Mouse (Mus musculus): ENCODE measurements around the gene Tas2r139. TPM values are rescaled to one million over a fixed set of nuclear protein-coding genes. Genes with fewer than 3 reads are reported as not detected.
"Not testable (repeated sequence)": the region's sequence is repeated elsewhere in the genome, so short reads cannot be mapped to it uniquely, and the experiment has no call there.

Tas2r139 gene
- polyA plus RNA-seq (2012; rRNA removed) = not detected in 2 replicates

DNA sequence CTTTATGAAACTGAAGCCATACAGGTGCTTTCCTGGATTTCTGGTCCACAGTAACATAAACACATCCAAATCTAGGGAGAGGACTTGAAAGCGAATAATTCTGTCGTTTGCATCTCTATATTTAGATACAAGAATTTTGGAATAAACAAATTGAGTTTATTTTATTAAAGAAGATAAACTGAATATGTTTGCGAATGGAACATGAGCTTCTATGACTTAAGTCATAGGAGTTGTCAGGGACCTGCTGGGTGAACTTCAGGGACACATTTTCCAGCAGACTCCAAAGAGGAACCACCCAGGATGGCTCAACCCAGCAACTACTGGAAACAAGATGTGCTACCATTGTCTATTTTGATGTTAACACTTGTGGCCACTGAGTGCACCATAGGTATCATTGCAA is at the start of gene Tas2r139:
Tas2r139 (plus strand) TSS at position 301 of the 400 bp plus-strand sequence.
- DNase-seq (ENCODE audit: low spot score) = no peak

DNA sequence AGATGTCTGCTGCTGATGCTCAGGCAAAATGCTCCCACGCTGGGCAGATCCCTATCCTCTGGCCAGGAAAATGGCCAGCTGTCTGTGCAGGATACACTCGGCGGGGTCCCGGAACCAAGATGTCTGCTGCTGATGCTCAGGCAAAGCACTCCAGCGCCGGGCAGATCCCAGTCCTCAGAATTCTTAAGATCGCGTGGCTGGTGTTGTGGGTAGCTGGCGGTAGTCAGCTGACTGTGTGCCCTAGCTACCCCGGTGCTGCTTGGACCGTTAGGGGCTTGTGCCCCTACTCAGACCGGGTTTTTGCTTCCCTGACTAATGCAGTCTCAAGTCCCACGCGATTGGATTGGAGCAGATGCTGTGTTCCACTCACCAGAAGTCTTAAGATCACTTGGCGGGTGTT is 10.4 kb downstream of the Tas2r139 start:
- DNase-seq (ENCODE audit: low spot score) = not testable (repeated sequence)

DNA sequence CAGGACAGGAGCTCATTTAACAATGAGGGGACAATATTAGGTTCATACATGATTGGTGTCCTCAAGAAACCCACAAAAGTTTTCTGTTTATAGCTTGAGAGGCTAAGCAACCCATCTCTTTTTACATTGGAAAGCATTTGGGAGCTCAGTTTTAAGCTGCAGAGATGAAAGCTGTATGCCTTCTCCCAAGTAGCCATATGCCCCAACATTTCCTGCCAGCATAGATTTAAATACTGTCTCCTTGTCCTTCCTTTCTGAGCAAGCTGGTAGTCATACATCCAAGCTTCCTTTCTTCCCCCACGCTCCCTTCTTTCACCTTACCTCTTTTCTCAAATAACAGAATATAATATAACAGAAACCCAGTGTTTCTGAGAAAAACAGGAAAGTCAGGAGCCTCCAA is 41.7 kb downstream of the Tas2r139 start:
- no peak for DNase-seq (ENCODE audit: low spot score)

DNA sequence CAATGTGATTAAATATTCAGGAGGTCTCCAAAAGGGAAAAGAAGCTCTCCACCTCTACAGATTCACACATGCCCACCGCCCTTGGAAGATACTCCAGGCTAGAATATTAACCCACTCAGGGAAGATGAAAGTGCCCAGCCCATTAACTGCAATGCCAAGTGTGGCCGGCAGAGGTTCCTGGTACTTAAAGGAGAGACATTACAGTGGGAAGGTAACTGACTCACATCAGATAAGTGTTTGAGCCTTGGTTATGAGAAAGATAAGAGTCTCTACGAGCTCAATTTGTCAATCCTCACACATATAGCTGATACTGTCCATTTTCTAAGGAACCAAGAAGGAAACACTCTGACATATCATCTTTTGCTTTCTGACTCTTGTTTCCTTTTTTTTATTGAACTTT is 45.5 kb downstream of the Tas2r139 start:
- DNase-seq (ENCODE audit: low spot score) = no peak

Other genes starting within 250 kb of the Tas2r139 start
- not detected in 2 replicates for gene Sval1, start 189.3 kb upstream of the Tas2r139 start, polyA plus RNA-seq (2012; rRNA removed)
- not detected in 2 replicates for gene Sval3, start 172.8 kb upstream of the Tas2r139 start, polyA plus RNA-seq (2012; rRNA removed)
- gene Sva, start 102.5 kb upstream of the Tas2r139 start, polyA plus RNA-seq (2012; rRNA removed) = not detected in 2 replicates
- gene Tas2r144, start 74.4 kb downstream of the Tas2r139 start, polyA plus RNA-seq (2012; rRNA removed) = not detected in 2 replicates
- 34.1 and 35.8 TPM in 2 replicates for gene Gstk1, start 105.0 kb downstream of the Tas2r139 start, polyA plus RNA-seq (2012; rRNA removed)
- gene Tmem139, start 121.0 kb downstream of the Tas2r139 start, polyA plus RNA-seq (2012; rRNA removed) = 2.5 and 3.1 TPM in 2 replicates
- 32.0 and 35.1 TPM in 2 replicates for gene Casp2, start 124.0 kb downstream of the Tas2r139 start, polyA plus RNA-seq (2012; rRNA removed)
- gene Clcn1, start 145.7 kb downstream of the Tas2r139 start, polyA plus RNA-seq (2012; rRNA removed) = 0.21 and 0.35 TPM in 2 replicates
- 0.63 and 0.92 TPM in 2 replicates for gene Fam131b, start 183.7 kb downstream of the Tas2r139 start, polyA plus RNA-seq (2012; rRNA removed)
- gene Zyx, start 208.7 kb downstream of the Tas2r139 start, polyA plus RNA-seq (2012; rRNA removed) = 124 and 140 TPM in 2 replicates
- gene Epha1, start 232.3 kb downstream of the Tas2r139 start, polyA plus RNA-seq (2012; rRNA removed) = 27.6 and 33.6 TPM in 2 replicates

All from urinary bladder, adult 2 months (tissue).